Mouse (Mus musculus): ENCODE measurements at regions not wholly inside any gene's neighbourhood (a gene's known extent, or its start where the extent isn't known, plus 50 kb on each side); places are given as distances from the start of the nearest gene placed in this dataset.

GRCm38 (mm10) chr10:45763160-45763955, 185.7 kb downstream of the Hace1 start:
- intact Hi-C loops (cut with DNase I), result no loop called here
- DNase-seq (ENCODE audit: extremely low spot score in 1 of 2, low spot score in 2 of 2), result no peak

- no peak for DNase-seq (ENCODE audit: extremely low spot score in 1 of 2, low spot score in 2 of 2)
- intact Hi-C loops (cut with DNase I), result no loop called here
Measured at GRCm38 (mm10) chr10:45779720-45780119, 202.1 kb downstream of the Hace1 start.

- intact Hi-C loops (cut with DNase I), result no loop called here
Measured at GRCm38 (mm10) chr10:45783026-45783425, 205.4 kb downstream of the Hace1 start.

GRCm38 (mm10) chr10:45783461-45784149, 206.0 kb downstream of the Hace1 start:
- DNase-seq (ENCODE audit: extremely low spot score in 1 of 2, low spot score in 2 of 2), result no peak
- intact Hi-C loops (cut with DNase I), result no loop called here

More at GRCm38 (mm10) chr10:45783026-45783425, 205.4 kb downstream of the Hace1 start:
- no peak for DNase-seq (ENCODE audit: extremely low spot score in 1 of 2, low spot score in 2 of 2)

- intact Hi-C loops (cut with DNase I), result no loop called here
- no peak for DNase-seq (ENCODE audit: extremely low spot score in 1 of 2, low spot score in 2 of 2)
Measured at GRCm38 (mm10) chr10:45784150-45784479, 206.5 kb downstream of the Hace1 start.

- intact Hi-C loops (cut with DNase I), result no loop called here
- no peak for DNase-seq (ENCODE audit: extremely low spot score in 1 of 2, low spot score in 2 of 2)
Measured at GRCm38 (mm10) chr10:45784575-45784974, 206.9 kb downstream of the Hace1 start.

- intact Hi-C loops (cut with DNase I), result no loop called here
- DNase-seq (ENCODE audit: extremely low spot score in 1 of 2, low spot score in 2 of 2), result no peak
Measured at GRCm38 (mm10) chr10:45788356-45788755, 210.7 kb downstream of the Hace1 start.

GRCm38 (mm10) chr10:45795582-45795981, 218.0 kb downstream of the Hace1 start:
- intact Hi-C loops (cut with DNase I), result no loop called here
- no peak for DNase-seq (ENCODE audit: extremely low spot score in 1 of 2, low spot score in 2 of 2)

GRCm38 (mm10) chr10:45800070-45800851, 222.6 kb downstream of the Hace1 start:
- intact Hi-C loops (cut with DNase I), result loop anchor here (5.0 kb wide), 1 partner anchor 123 kb away; no protein-coding TSS in a partner anchor
- peak in 1 of 2 experiments; percentile 51 for DNase-seq (ENCODE audit: extremely low spot score in 1 of 2, low spot score in 2 of 2)

- intact Hi-C loops (cut with DNase I), result loop anchor here (5.0 kb wide), 1 partner anchor 124 kb away; no protein-coding TSS in a partner anchor
- DNase-seq (ENCODE audit: extremely low spot score in 1 of 2, low spot score in 2 of 2), result no peak
Measured at GRCm38 (mm10) chr10:45801463-45801862, 223.8 kb downstream of the Hace1 start.

GRCm38 (mm10) chr10:45806984-45807827, 229.6 kb downstream of the Hace1 start:
- intact Hi-C loops (cut with DNase I), result no loop called here
- DNase-seq (ENCODE audit: extremely low spot score in 1 of 2, low spot score in 2 of 2), result no peak

GRCm38 (mm10) chr10:45811882-45812281, 234.3 kb downstream of the Hace1 start:
- DNase-seq (ENCODE audit: extremely low spot score in 1 of 2, low spot score in 2 of 2), result peak in 1 of 2 experiments; percentile 45
- intact Hi-C loops (cut with DNase I), result no loop called here

- intact Hi-C loops (cut with DNase I), result no loop called here
Measured at GRCm38 (mm10) chr10:45813804-45814203, 236.2 kb downstream of the Hace1 start.

GRCm38 (mm10) chr10:45816679-45817078, 239.1 kb downstream of the Hace1 start:
- intact Hi-C loops (cut with DNase I), result no loop called here
- no peak for DNase-seq (ENCODE audit: extremely low spot score in 1 of 2, low spot score in 2 of 2)

More at GRCm38 (mm10) chr10:45813804-45814203, 236.2 kb downstream of the Hace1 start:
- DNase-seq (ENCODE audit: extremely low spot score in 1 of 2, low spot score in 2 of 2), result no peak

- no peak for DNase-seq (ENCODE audit: extremely low spot score in 1 of 2, low spot score in 2 of 2)
- intact Hi-C loops (cut with DNase I), result no loop called here
Measured at GRCm38 (mm10) chr10:45820986-45821655, 243.5 kb downstream of the Hace1 start.

GRCm38 (mm10) chr10:45822251-45822650, 244.6 kb downstream of the Hace1 start:
- intact Hi-C loops (cut with DNase I), result no loop called here
- DNase-seq (ENCODE audit: extremely low spot score in 1 of 2, low spot score in 2 of 2), result no peak

GRCm38 (mm10) chr10:45823612-45824011, 246.0 kb downstream of the Hace1 start:
- DNase-seq (ENCODE audit: extremely low spot score in 1 of 2, low spot score in 2 of 2), result no peak
- intact Hi-C loops (cut with DNase I), result no loop called here

GRCm38 (mm10) chr10:45848654-45849053, 271.0 kb downstream of the Hace1 start:
- DNase-seq (ENCODE audit: extremely low spot score in 1 of 2, low spot score in 2 of 2), result no peak
- intact Hi-C loops (cut with DNase I), result no loop called here

Data from left cerebral cortex, postnatal 10 days (tissue).